Mouse (Mus musculus): ENCODE data around the gene Dtx1. TPM values are rescaled to one million over a fixed set of nuclear protein-coding genes. Genes with fewer than 3 reads are reported as not detected.

The Dtx1 gene
- total and polyA plus RNA-seq, 2 experiments from 2014 or later: 0.30 to 1.7 TPM

- no peaks in the 10 kb centered on the region for H3K4me1 ChIP-seq (ENCODE audit: control insufficient read depth, insufficient read depth)
- no peak overlapping the region for H3K4me2 ChIP-seq (ENCODE audit: low read depth, low read length)
- H3K9ac ChIP-seq (replicated peaks; ENCODE audit: low read depth, low read length): no peak overlapping the region
- no peak for DNase-seq (ENCODE audit: low spot score)
- no peaks in the 10 kb centered on the region for H3K36me3 ChIP-seq (replicated peaks; ENCODE audit: control insufficient read depth, insufficient read depth, low read length)
- ATAC-seq (ENCODE audit: insufficient read depth, low read depth): no peak
- H3K27me3 ChIP-seq (ENCODE audit: control insufficient read depth, insufficient read depth, low read length): peaks cover 64% of the 10 kb centered on the region
- WGBS: 60% methylated on average over 19 of the region's 19 CpGs
- H3K9me3 ChIP-seq (replicated peaks; ENCODE audit: control insufficient read depth, low read length): no peaks in the 10 kb centered on the region
- no peak overlapping the region for H3K27ac ChIP-seq (ENCODE audit: low read depth)
- no peak for TF ChIP-seq EP300 (IDR thresholded peaks at IDR 0.05; ENCODE audit: low read depth)
- no peak for TF ChIP-seq CTCF (IDR thresholded peaks at IDR 0.05; ENCODE audit: low read depth)
- no peak overlapping the region for H3K4me3 ChIP-seq (ENCODE audit: low read depth, low read length)
Measured at GRCm38 (mm10) chr5:120692034-120692433, 19.7 kb downstream of the Dtx1 start.

- TF ChIP-seq EP300 (IDR thresholded peaks at IDR 0.05; ENCODE audit: low read depth): no peak
- TF ChIP-seq CTCF (IDR thresholded peaks at IDR 0.05; ENCODE audit: low read depth): no peak
- WGBS: 43% methylated on average over 4 of the region's 4 CpGs
- H3K9ac ChIP-seq (replicated peaks; ENCODE audit: low read depth, low read length): no peak overlapping the region
- H3K9me3 ChIP-seq (replicated peaks; ENCODE audit: control insufficient read depth, low read length): no peaks in the 10 kb centered on the region
- DNase-seq (ENCODE audit: low spot score): no peak
- H3K27ac ChIP-seq (ENCODE audit: low read depth): no peak overlapping the region
- H3K4me1 ChIP-seq (ENCODE audit: control insufficient read depth, insufficient read depth): no peaks in the 10 kb centered on the region
- H3K4me3 ChIP-seq (ENCODE audit: low read depth, low read length): no peak overlapping the region
- ATAC-seq (ENCODE audit: insufficient read depth, low read depth): no peak
- peaks cover 57% of the 10 kb centered on the region for H3K27me3 ChIP-seq (ENCODE audit: control insufficient read depth, insufficient read depth, low read length)
- H3K36me3 ChIP-seq (replicated peaks; ENCODE audit: control insufficient read depth, insufficient read depth, low read length): no peaks in the 10 kb centered on the region
- no peak overlapping the region for H3K4me2 ChIP-seq (ENCODE audit: low read depth, low read length)
Measured at GRCm38 (mm10) chr5:120690417-120690816, 21.3 kb downstream of the Dtx1 start.

GRCm38 (mm10) chr5:120688434-120688833 is 23.3 kb downstream of the Dtx1 start:
- DNase-seq (ENCODE audit: low spot score) (no peak), ATAC-seq (ENCODE audit: insufficient read depth, low read depth) (no peak)
- no peaks in the 10 kb centered on the region for H3K4me1 ChIP-seq (ENCODE audit: control insufficient read depth, insufficient read depth)
- 32% methylated on average over 4 of the region's 4 CpGs for whole genome bisulfite sequencing
- no peaks in the 10 kb centered on the region for H3K9me3 ChIP-seq (replicated peaks; ENCODE audit: control insufficient read depth, low read length)
- H3K4me2 ChIP-seq (ENCODE audit: low read depth, low read length): no peak overlapping the region
- H3K9ac ChIP-seq (replicated peaks; ENCODE audit: low read depth, low read length): no peak overlapping the region
- H3K36me3 ChIP-seq (replicated peaks; ENCODE audit: control insufficient read depth, insufficient read depth, low read length): no peaks in the 10 kb centered on the region
- no peak overlapping the region for H3K4me3 ChIP-seq (ENCODE audit: low read depth, low read length)
- H3K27me3 ChIP-seq (ENCODE audit: control insufficient read depth, insufficient read depth, low read length): peaks cover 56% of the 10 kb centered on the region
- no peak overlapping the region for H3K27ac ChIP-seq (ENCODE audit: low read depth)
- no peak for TF ChIP-seq EP300 (IDR thresholded peaks at IDR 0.05; ENCODE audit: low read depth)
- no peak for TF ChIP-seq CTCF (IDR thresholded peaks at IDR 0.05; ENCODE audit: low read depth)

GRCm38 (mm10) chr5:120687897-120688296 is 23.8 kb downstream of the Dtx1 start:
- Histone ChIP-seq H3K9me3 (replicated peaks; ENCODE audit: control insufficient read depth, low read length) (no peaks in the 10 kb centered on the region), H3K27ac (ENCODE audit: low read depth) (no peak overlapping the region), H3K4me3 (ENCODE audit: low read depth, low read length) (no peak overlapping the region), H3K27me3 (ENCODE audit: control insufficient read depth, insufficient read depth, low read length) (peaks cover 56% of the 10 kb centered on the region), H3K4me2 (ENCODE audit: low read depth, low read length) (no peak overlapping the region), H3K4me1 (ENCODE audit: control insufficient read depth, insufficient read depth) (no peaks in the 10 kb centered on the region), H3K9ac (replicated peaks; ENCODE audit: low read depth, low read length) (no peak overlapping the region), H3K36me3 (replicated peaks; ENCODE audit: control insufficient read depth, insufficient read depth, low read length) (no peaks in the 10 kb centered on the region)
- 80% methylated on average over 5 of the region's 5 CpGs for WGBS
- ATAC-seq (ENCODE audit: insufficient read depth, low read depth): no peak
- DNase-seq (ENCODE audit: low spot score): no peak
- TF ChIP-seq CTCF (IDR thresholded peaks at IDR 0.05; ENCODE audit: low read depth) (no peak), EP300 (IDR thresholded peaks at IDR 0.05; ENCODE audit: low read depth) (no peak)

- 64% methylated on average over 3 of the region's 3 CpGs for WGBS
Measured at GRCm38 (mm10) chr5:120687484-120687851, 24.3 kb downstream of the Dtx1 start.

GRCm38 (mm10) chr5:120686749-120687483 is 24.8 kb downstream of the Dtx1 start:
- peaks cover 56% of the 10 kb centered on the region for H3K27me3 ChIP-seq (ENCODE audit: control insufficient read depth, insufficient read depth, low read length)
- 44% methylated on average over 6 of the region's 6 CpGs for WGBS
- no peaks in the 10 kb centered on the region for H3K4me1 ChIP-seq (ENCODE audit: control insufficient read depth, insufficient read depth)
- H3K9ac ChIP-seq (replicated peaks; ENCODE audit: low read depth, low read length): no peak overlapping the region
- no peak overlapping the region for H3K4me3 ChIP-seq (ENCODE audit: low read depth, low read length)
- no peak overlapping the region for H3K4me2 ChIP-seq (ENCODE audit: low read depth, low read length)
- ATAC-seq (ENCODE audit: insufficient read depth, low read depth): no peak
- no peak for TF ChIP-seq CTCF (IDR thresholded peaks at IDR 0.05; ENCODE audit: low read depth)
- no peak for TF ChIP-seq EP300 (IDR thresholded peaks at IDR 0.05; ENCODE audit: low read depth)
- H3K27ac ChIP-seq (ENCODE audit: low read depth): no peak overlapping the region
- no peaks in the 10 kb centered on the region for H3K9me3 ChIP-seq (replicated peaks; ENCODE audit: control insufficient read depth, low read length)
- DNase-seq (ENCODE audit: low spot score): no peak
- no peaks in the 10 kb centered on the region for H3K36me3 ChIP-seq (replicated peaks; ENCODE audit: control insufficient read depth, insufficient read depth, low read length)

More at GRCm38 (mm10) chr5:120687484-120687851, 24.3 kb downstream of the Dtx1 start:
- Histone ChIP-seq H3K4me3 (ENCODE audit: low read depth, low read length) (no peak overlapping the region), H3K27me3 (ENCODE audit: control insufficient read depth, insufficient read depth, low read length) (peaks cover 56% of the 10 kb centered on the region), H3K9me3 (replicated peaks; ENCODE audit: control insufficient read depth, low read length) (no peaks in the 10 kb centered on the region), H3K27ac (ENCODE audit: low read depth) (no peak overlapping the region), H3K9ac (replicated peaks; ENCODE audit: low read depth, low read length) (no peak overlapping the region), H3K4me1 (ENCODE audit: control insufficient read depth, insufficient read depth) (no peaks in the 10 kb centered on the region), H3K4me2 (ENCODE audit: low read depth, low read length) (no peak overlapping the region), H3K36me3 (replicated peaks; ENCODE audit: control insufficient read depth, insufficient read depth, low read length) (no peaks in the 10 kb centered on the region)
- TF ChIP-seq EP300 (IDR thresholded peaks at IDR 0.05; ENCODE audit: low read depth) (no peak), CTCF (IDR thresholded peaks at IDR 0.05; ENCODE audit: low read depth) (no peak)
- ATAC-seq (ENCODE audit: insufficient read depth, low read depth): no peak
- DNase-seq (ENCODE audit: low spot score): no peak

Measured in heart, postnatal 0 days (tissue).